Mouse (Mus musculus): ENCODE measurements around the gene Zmynd19. TPM values are rescaled to one million over a fixed set of nuclear protein-coding genes. Genes with fewer than 3 reads are reported as not detected.
"Not testable (repeated sequence)": the region's sequence is repeated elsewhere in the genome, so short reads cannot be mapped to it uniquely, and the experiment has no call there.

Zmynd19 gene
- polyA plus RNA-seq, 1 experiment = 3.2 TPM

DNA sequence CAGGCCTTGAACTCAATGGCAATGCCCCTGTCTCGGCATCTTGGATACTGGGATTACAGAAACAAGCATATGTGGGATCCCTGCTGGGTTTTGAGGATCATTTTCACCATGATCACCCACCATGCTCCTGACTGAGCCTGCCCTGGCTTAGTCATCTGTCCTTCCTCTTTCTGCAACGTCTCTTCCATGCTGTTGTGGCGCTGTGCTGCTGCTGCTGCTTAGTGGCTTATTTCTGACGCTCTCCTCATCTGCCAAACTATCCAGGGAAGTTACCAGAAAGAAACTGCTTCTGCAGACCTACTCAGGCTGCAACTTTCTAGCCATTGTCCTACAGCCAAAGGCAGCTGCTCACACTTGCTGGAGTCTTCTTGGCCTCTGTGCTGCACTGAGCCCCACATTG lies 20.8 kb downstream of the Zmynd19 start:
- Histone ChIP-seq H3K4me1 (ENCODE audit: control insufficient read depth, insufficient read depth, insufficient read length, low read length) (peaks cover 3% of the 10 kb centered on the region; the same call in 1 of the 2 replicates), H3K36me3 (ENCODE audit: control insufficient read depth, insufficient read depth, low read length) (peaks cover 20% of the 10 kb centered on the region), H3K27me3 (ENCODE audit: control insufficient read depth, insufficient read depth, low read length) (no peaks in the 10 kb centered on the region), H3K27ac (ENCODE audit: insufficient read depth, low read depth, low read length) (no peak overlapping the region), H3K4me3 (ENCODE audit: low read depth, low read length) (no peak overlapping the region)
- TF ChIP-seq POLR2A (IDR thresholded peaks at IDR 0.05; ENCODE audit: low read depth, low read length) = no peak
- no peak for TF ChIP-seq CTCF (IDR thresholded peaks at IDR 0.05; ENCODE audit: extremely low read depth, insufficient read length, insufficient replicate concordance, low read depth, low read length)
- 73% methylated on average over 4 of the region's 4 CpGs for WGBS

DNA sequence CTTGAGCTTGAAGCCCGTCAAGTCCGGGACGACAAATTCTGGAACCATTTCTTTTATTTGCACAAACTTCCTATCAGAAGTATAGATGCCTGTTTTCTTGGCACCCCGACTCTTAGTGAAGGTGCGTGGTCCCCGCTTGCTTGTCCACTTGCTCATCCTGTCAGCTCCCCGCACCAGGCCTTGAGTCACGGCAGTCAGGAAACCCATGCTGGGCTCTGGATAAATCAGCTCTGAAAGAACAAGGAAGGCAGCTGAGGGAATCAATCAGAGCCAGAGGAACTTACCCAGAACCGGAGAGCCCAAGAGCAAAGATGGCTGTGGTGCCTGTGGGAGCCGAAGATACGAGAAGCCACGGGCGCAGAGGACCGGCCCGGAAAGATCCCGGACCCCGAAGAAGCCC lies 24.9 kb downstream of the Zmynd19 start:
- H3K36me3 ChIP-seq (ENCODE audit: control insufficient read depth, insufficient read depth, low read length); H3K27me3 ChIP-seq (ENCODE audit: control insufficient read depth, insufficient read depth, low read length); H3K4me1 ChIP-seq (ENCODE audit: control insufficient read depth, insufficient read depth, insufficient read length, low read length): not testable (repeated sequence)
- H3K4me3 ChIP-seq (ENCODE audit: low read depth, low read length) = peak overlapping the region; percentile 82
- under 1% methylated on average over 17 of the region's 17 CpGs for WGBS
- peak overlapping the region; percentile 81 for H3K27ac ChIP-seq (ENCODE audit: insufficient read depth, low read depth, low read length)

GRCm38 (mm10) chr2:24974906-24975703 lies 25.5 kb downstream of the Zmynd19 start, which contains the start of gene Mrpl41:
Mrpl41 (minus strand) TSS chr2:24975098.
- WGBS = under 1% methylated on average over 64 of the region's 64 CpGs
- Histone ChIP-seq H3K27me3 (ENCODE audit: control insufficient read depth, insufficient read depth, low read length) (no peaks in the 10 kb centered on the region), H3K36me3 (ENCODE audit: control insufficient read depth, insufficient read depth, low read length) (peaks cover 3% of the 10 kb centered on the region; the same call in 1 of the 2 replicates), H3K4me3 (ENCODE audit: low read depth, low read length) (peak within 1 kb of the TSS; percentile 82), H3K27ac (ENCODE audit: insufficient read depth, low read depth, low read length) (peak within 1 kb of the TSS; percentile 84), H3K4me1 (ENCODE audit: control insufficient read depth, insufficient read depth, insufficient read length, low read length) (peaks cover 3% of the 10 kb centered on the region; the same call in 1 of the 2 replicates)
- TF ChIP-seq POLR2A (IDR thresholded peaks at IDR 0.05; ENCODE audit: low read depth, low read length) (peak; percentile 48), CTCF (IDR thresholded peaks at IDR 0.05; ENCODE audit: extremely low read depth, insufficient read length, insufficient replicate concordance, low read depth, low read length) (no peak)

GRCm38 (mm10) chr2:24975704-24976297 lies 26.2 kb downstream of the Zmynd19 start, which contains the start of gene Pnpla7:
Pnpla7 (plus strand) TSS chr2:24976033.
- under 1% methylated on average over 16 of the region's 16 CpGs for WGBS
- H3K27ac ChIP-seq (ENCODE audit: insufficient read depth, low read depth, low read length) = peak within 1 kb of the TSS; percentile 84
- H3K36me3 ChIP-seq (ENCODE audit: control insufficient read depth, insufficient read depth, low read length) = peaks cover 3% of the 10 kb centered on the region; the same call in 1 of the 2 replicates
- no peak for TF ChIP-seq POLR2A (IDR thresholded peaks at IDR 0.05; ENCODE audit: low read depth, low read length)
- TF ChIP-seq CTCF (IDR thresholded peaks at IDR 0.05; ENCODE audit: extremely low read depth, insufficient read length, insufficient replicate concordance, low read depth, low read length) = no peak
- H3K4me1 ChIP-seq (ENCODE audit: control insufficient read depth, insufficient read depth, insufficient read length, low read length) = peaks cover 3% of the 10 kb centered on the region; the same call in 1 of the 2 replicates
- no peaks in the 10 kb centered on the region for H3K27me3 ChIP-seq (ENCODE audit: control insufficient read depth, insufficient read depth, low read length)
- peak within 1 kb of the TSS; percentile 82 for H3K4me3 ChIP-seq (ENCODE audit: low read depth, low read length)

- Histone ChIP-seq H3K27me3 (ENCODE audit: control insufficient read depth, insufficient read depth, low read length) (no peaks in the 10 kb centered on the region), H3K36me3 (ENCODE audit: control insufficient read depth, insufficient read depth, low read length) (peaks cover 3% of the 10 kb centered on the region; the same call in 1 of the 2 replicates), H3K4me3 (ENCODE audit: low read depth, low read length) (no peak overlapping the region), H3K27ac (ENCODE audit: insufficient read depth, low read depth, low read length) (no peak overlapping the region), H3K4me1 (ENCODE audit: control insufficient read depth, insufficient read depth, insufficient read length, low read length) (peaks cover 3% of the 10 kb centered on the region; the same call in 1 of the 2 replicates)
- no peak for TF ChIP-seq CTCF (IDR thresholded peaks at IDR 0.05; ENCODE audit: extremely low read depth, insufficient read length, insufficient replicate concordance, low read depth, low read length)
- no peak for TF ChIP-seq POLR2A (IDR thresholded peaks at IDR 0.05; ENCODE audit: low read depth, low read length)
- 35% methylated on average over 5 of the region's 5 CpGs for WGBS
Observed at GRCm38 (mm10) chr2:24976960-24977359, 27.4 kb downstream of the Zmynd19 start.

GRCm38 (mm10) chr2:24987762-24988161 lies 38.2 kb downstream of the Zmynd19 start:
- 61% methylated on average over 2 of the region's 2 CpGs for WGBS
- no peak for TF ChIP-seq POLR2A (IDR thresholded peaks at IDR 0.05; ENCODE audit: low read depth, low read length)
- no peak for TF ChIP-seq CTCF (IDR thresholded peaks at IDR 0.05; ENCODE audit: extremely low read depth, insufficient read length, insufficient replicate concordance, low read depth, low read length)
- no peaks in the 10 kb centered on the region for H3K4me1 ChIP-seq (ENCODE audit: control insufficient read depth, insufficient read depth, insufficient read length, low read length)
- peaks cover 23% of the 10 kb centered on the region for H3K36me3 ChIP-seq (ENCODE audit: control insufficient read depth, insufficient read depth, low read length)
- no peak overlapping the region for H3K27ac ChIP-seq (ENCODE audit: insufficient read depth, low read depth, low read length)
- no peaks in the 10 kb centered on the region for H3K27me3 ChIP-seq (ENCODE audit: control insufficient read depth, insufficient read depth, low read length)
- H3K4me3 ChIP-seq (ENCODE audit: low read depth, low read length) = no peak overlapping the region

DNA sequence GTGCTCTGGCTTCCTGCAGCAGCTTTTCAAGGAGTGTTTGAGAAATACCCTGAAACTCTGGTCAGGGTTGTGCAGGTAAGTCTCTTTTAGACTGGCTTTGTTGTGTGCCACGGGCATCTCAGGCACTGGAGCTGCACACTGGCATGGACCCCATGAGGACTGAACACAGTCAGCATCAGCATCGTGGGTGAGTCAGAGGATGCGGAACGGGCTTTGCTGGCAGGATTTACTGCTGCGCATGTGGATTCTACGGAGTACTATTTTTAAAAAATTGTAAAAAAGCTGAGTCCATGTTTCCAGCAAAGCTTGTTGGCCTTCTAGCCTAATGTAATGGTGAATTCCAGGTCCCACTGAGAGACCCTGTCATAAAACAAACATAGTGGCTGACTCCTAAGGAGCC lies 45.7 kb downstream of the Zmynd19 start:
- H3K36me3 ChIP-seq (ENCODE audit: control insufficient read depth, insufficient read depth, low read length) = peaks cover 16% of the 10 kb centered on the region
- TF ChIP-seq POLR2A (IDR thresholded peaks at IDR 0.05; ENCODE audit: low read depth, low read length) (no peak), CTCF (IDR thresholded peaks at IDR 0.05; ENCODE audit: extremely low read depth, insufficient read length, insufficient replicate concordance, low read depth, low read length) (no peak)

More for the DNA sequence above, 45.7 kb downstream of the Zmynd19 start:
- H3K4me3 ChIP-seq (ENCODE audit: low read depth, low read length) = no peak overlapping the region
- 93% methylated on average over 6 of the region's 6 CpGs for WGBS
- no peaks in the 10 kb centered on the region for H3K4me1 ChIP-seq (ENCODE audit: control insufficient read depth, insufficient read depth, insufficient read length, low read length)
- no peaks in the 10 kb centered on the region for H3K27me3 ChIP-seq (ENCODE audit: control insufficient read depth, insufficient read depth, low read length)
- no peak overlapping the region for H3K27ac ChIP-seq (ENCODE audit: insufficient read depth, low read depth, low read length)

All from small intestine, adult 2 months (tissue).